Mouse (Mus musculus): ENCODE data around the gene Taf4. TPM values are rescaled to one million over a fixed set of nuclear protein-coding genes. Genes with fewer than 3 reads are reported as not detected.

Taf4 gene
- polyA plus RNA-seq, 1 experiment from 2014 or later = 2.0 TPM

GRCm38 (mm10) chr2:179979836-179980235, 3.4 kb upstream of the Taf4 start:
- Histone ChIP-seq H3K4me3 (replicated peaks) (no peak overlapping the region), H3K4me1 (replicated peaks) (peaks cover 17% of the 10 kb centered on the region), H3K4me2 (no peak overlapping the region), H3K9me3 (replicated peaks) (no peaks in the 10 kb centered on the region), H3K27ac (no peak overlapping the region), H3K36me3 (no peaks in the 10 kb centered on the region), H3K9ac (no peak overlapping the region), H3K27me3 (no peaks in the 10 kb centered on the region)
- 65% methylated on average over 8 of the region's 8 CpGs for WGBS (ENCODE audit: insufficient replicate concordance)
- no peak for ATAC-seq (ENCODE audit: low read depth)
- DNase-seq = no peak

GRCm38 (mm10) chr2:179978250-179978649, 1.8 kb upstream of the Taf4 start:
- 72% methylated on average over 3 of the region's 3 CpGs for WGBS (ENCODE audit: insufficient replicate concordance)
- no peak overlapping the region for H3K4me2 ChIP-seq
- H3K4me3 ChIP-seq (replicated peaks) = no peak overlapping the region
- no peak for ATAC-seq (ENCODE audit: low read depth)
- H3K9me3 ChIP-seq (replicated peaks) = no peaks in the 10 kb centered on the region
- no peaks in the 10 kb centered on the region for H3K36me3 ChIP-seq
- no peak for DNase-seq
- no peak overlapping the region for H3K27ac ChIP-seq
- H3K4me1 ChIP-seq (replicated peaks) = peaks cover 33% of the 10 kb centered on the region
- H3K9ac ChIP-seq = no peak overlapping the region
- no peaks in the 10 kb centered on the region for H3K27me3 ChIP-seq

- 16% methylated on average over 10 of the region's 10 CpGs for WGBS (ENCODE audit: insufficient replicate concordance)
- Histone ChIP-seq H3K27me3 (no peaks in the 10 kb centered on the region), H3K9ac (peak overlapping the region; percentile 93), H3K36me3 (no peaks in the 10 kb centered on the region), H3K4me1 (replicated peaks) (peaks cover 40% of the 10 kb centered on the region), H3K9me3 (replicated peaks) (no peaks in the 10 kb centered on the region), H3K4me2 (peak overlapping the region; percentile 84), H3K27ac (peak overlapping the region; percentile 90; the same call in 1 of the 2 replicates), H3K4me3 (replicated peaks) (peak overlapping the region; percentile 88)
- no peak for DNase-seq
- no peak for ATAC-seq (ENCODE audit: low read depth)
Measured at GRCm38 (mm10) chr2:179977344-179978025, 1.0 kb upstream of the Taf4 start.

- Histone ChIP-seq H3K36me3 (no peaks in the 10 kb centered on the region), H3K27ac (peak overlapping the region; percentile 86), H3K27me3 (no peaks in the 10 kb centered on the region), H3K9ac (peak overlapping the region; percentile 93), H3K4me1 (replicated peaks) (peaks cover 52% of the 10 kb centered on the region), H3K9me3 (replicated peaks) (no peaks in the 10 kb centered on the region), H3K4me3 (replicated peaks) (peak overlapping the region; percentile 88), H3K4me2 (peak overlapping the region; percentile 99)
- ATAC-seq (ENCODE audit: low read depth) (peak; percentile 23), DNase-seq (no peak)
- 0% methylated on average over 35 of the region's 54 CpGs for WGBS (ENCODE audit: insufficient replicate concordance)
Measured at GRCm38 (mm10) chr2:179976295-179976627, 185 bp downstream of the Taf4 start.

GRCm38 (mm10) chr2:179975851-179976250, 595 bp downstream of the Taf4 start:
- peak; percentile 3; the same call in 1 of the 2 replicates for ATAC-seq (ENCODE audit: low read depth)
- H3K4me1 ChIP-seq (replicated peaks) = peaks cover 57% of the 10 kb centered on the region
- no peaks in the 10 kb centered on the region for H3K27me3 ChIP-seq
- peak overlapping the region; percentile 86 for H3K27ac ChIP-seq
- under 1% methylated on average over 20 of the region's 82 CpGs for WGBS (ENCODE audit: insufficient replicate concordance)
- no peaks in the 10 kb centered on the region for H3K36me3 ChIP-seq
- peak overlapping the region; percentile 88 for H3K4me3 ChIP-seq (replicated peaks)
- no peaks in the 10 kb centered on the region for H3K9me3 ChIP-seq (replicated peaks)
- DNase-seq = no peak
- H3K9ac ChIP-seq = peak overlapping the region; percentile 93
- peak overlapping the region; percentile 99 for H3K4me2 ChIP-seq

- Histone ChIP-seq H3K4me2 (peak overlapping the region; percentile 99), H3K27ac (no peak overlapping the region), H3K9ac (peak overlapping the region; percentile 93), H3K36me3 (no peaks in the 10 kb centered on the region), H3K4me1 (replicated peaks) (peaks cover 66% of the 10 kb centered on the region), H3K4me3 (replicated peaks) (peak overlapping the region; percentile 88), H3K27me3 (no peaks in the 10 kb centered on the region), H3K9me3 (replicated peaks) (no peaks in the 10 kb centered on the region)
- 4% methylated on average over 45 of the region's 45 CpGs for WGBS (ENCODE audit: insufficient replicate concordance)
- DNase-seq (peak; percentile 29), ATAC-seq (ENCODE audit: low read depth) (no peak)
Measured at GRCm38 (mm10) chr2:179974651-179975471, 1.6 kb downstream of the Taf4 start.

GRCm38 (mm10) chr2:179973871-179974628, 2.4 kb downstream of the Taf4 start:
- Histone ChIP-seq H3K4me2 (peak overlapping the region; percentile 99), H3K36me3 (no peaks in the 10 kb centered on the region), H3K9ac (peak overlapping the region; percentile 93), H3K27me3 (no peaks in the 10 kb centered on the region), H3K4me1 (replicated peaks) (peaks cover 73% of the 10 kb centered on the region), H3K27ac (no peak overlapping the region), H3K4me3 (replicated peaks) (peak overlapping the region; percentile 88), H3K9me3 (replicated peaks) (no peaks in the 10 kb centered on the region)
- no peak for ATAC-seq (ENCODE audit: low read depth)
- WGBS (ENCODE audit: insufficient replicate concordance) = 35% methylated on average over 8 of the region's 8 CpGs
- no peak for DNase-seq

GRCm38 (mm10) chr2:179972406-179972805, 4.0 kb downstream of the Taf4 start:
- no peak for DNase-seq
- Histone ChIP-seq H3K4me3 (replicated peaks) (no peak overlapping the region), H3K36me3 (no peaks in the 10 kb centered on the region), H3K27ac (no peak overlapping the region), H3K4me2 (no peak overlapping the region), H3K9ac (no peak overlapping the region), H3K4me1 (replicated peaks) (peaks cover 71% of the 10 kb centered on the region), H3K27me3 (no peaks in the 10 kb centered on the region), H3K9me3 (replicated peaks) (no peaks in the 10 kb centered on the region)
- 43% methylated on average over 2 of the region's 2 CpGs for WGBS (ENCODE audit: insufficient replicate concordance)
- ATAC-seq (ENCODE audit: low read depth) = no peak

GRCm38 (mm10) chr2:179971891-179972290, 4.6 kb downstream of the Taf4 start:
- ATAC-seq (ENCODE audit: low read depth) = no peak
- Histone ChIP-seq H3K36me3 (no peaks in the 10 kb centered on the region), H3K4me2 (no peak overlapping the region), H3K9me3 (replicated peaks) (no peaks in the 10 kb centered on the region), H3K27ac (no peak overlapping the region), H3K27me3 (no peaks in the 10 kb centered on the region), H3K9ac (no peak overlapping the region), H3K4me3 (replicated peaks) (no peak overlapping the region), H3K4me1 (replicated peaks) (peaks cover 75% of the 10 kb centered on the region)
- 60% methylated on average over 2 of the region's 2 CpGs for WGBS (ENCODE audit: insufficient replicate concordance)
- no peak for DNase-seq

GRCm38 (mm10) chr2:179969137-179969536, 7.3 kb downstream of the Taf4 start:
- H3K27me3 ChIP-seq = no peaks in the 10 kb centered on the region
- 77% methylated on average over 3 of the region's 3 CpGs for whole genome bisulfite sequencing (ENCODE audit: insufficient replicate concordance)
- H3K9me3 ChIP-seq (replicated peaks) = no peaks in the 10 kb centered on the region

GRCm38 (mm10) chr2:179967633-179968032, 8.8 kb downstream of the Taf4 start:
- Histone ChIP-seq H3K9ac (no peak overlapping the region), H3K4me3 (replicated peaks) (no peak overlapping the region), H3K4me2 (no peak overlapping the region), H3K27me3 (no peaks in the 10 kb centered on the region), H3K9me3 (replicated peaks) (no peaks in the 10 kb centered on the region), H3K27ac (no peak overlapping the region), H3K36me3 (no peaks in the 10 kb centered on the region), H3K4me1 (replicated peaks) (peaks cover 90% of the 10 kb centered on the region)
- WGBS (ENCODE audit: insufficient replicate concordance) = 60% methylated on average over 5 of the region's 5 CpGs
- ATAC-seq (ENCODE audit: low read depth) (no peak), DNase-seq (no peak)

More at GRCm38 (mm10) chr2:179969137-179969536, 7.3 kb downstream of the Taf4 start:
- Histone ChIP-seq H3K9ac (no peak overlapping the region), H3K4me1 (replicated peaks) (peaks cover 90% of the 10 kb centered on the region), H3K4me2 (no peak overlapping the region), H3K4me3 (replicated peaks) (no peak overlapping the region), H3K36me3 (no peaks in the 10 kb centered on the region), H3K27ac (no peak overlapping the region)
- DNase-seq (no peak), ATAC-seq (ENCODE audit: low read depth) (no peak)
